Mouse (Mus musculus) liver, adult 2 months (tissue): ENCODE data around the gene Ap2m1.

Source experiments
- CTCF ChIP-seq: fragments of 200-500 bp; IDR thresholded peaks from 2 replicates; pipeline ENCODE4 v1.5.1; 2011; ENCODE audit warnings: low read depth, low read length, control low read depth
- POLR2A ChIP-seq: fragments of 200-500 bp; IDR thresholded peaks from 2 replicates; pipeline ENCODE4 v1.6.1; 2011; ENCODE audit warnings: low read length, control low read depth; ENCODE audit not compliant: insufficient read depth; ENCODE audit errors: extremely low read depth

DNA sequence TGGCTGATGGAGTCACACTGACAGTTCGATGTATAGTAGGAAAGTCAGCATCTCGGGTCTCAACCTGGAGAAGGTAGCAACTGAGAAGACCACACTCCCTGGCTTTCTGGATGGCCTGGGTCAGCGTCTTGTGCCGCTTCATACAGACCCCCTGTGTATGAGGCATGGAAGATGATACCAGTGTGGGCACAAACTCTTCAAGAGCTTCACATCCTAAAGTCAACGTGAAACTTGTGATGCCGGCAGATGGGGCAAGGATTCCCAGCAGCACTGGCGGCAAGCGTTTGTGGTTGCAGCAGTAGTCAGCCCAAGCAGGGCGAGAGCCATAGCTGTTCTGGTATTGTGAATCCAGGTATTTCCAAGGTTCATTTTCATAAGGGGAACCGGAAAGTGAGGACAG lies 10.4 kb downstream of the Ap2m1 start:
- no peak for TF ChIP-seq CTCF
- no peak for TF ChIP-seq POLR2A
